Mouse (Mus musculus) Muller cell, postnatal 12 days (primary cell): ENCODE measurements around the gene Rgl3.

Experiments used
- DNase-seq: peaks from one replicate; pipeline ENCODE4 v3.0.0-alpha.2; 2015; ENCODE audit errors: inconsistent ontology term

Gene Rgl3

GRCm38 (mm10) chr9:21923490-21924098, 65.7 kb downstream of the Rgl3 start:
- DNase-seq, result no peak

- no peak for DNase-seq
Measured at GRCm38 (mm10) chr9:21923036-21923435, 66.2 kb downstream of the Rgl3 start.
